Mouse (Mus musculus) kidney, adult 2 months (tissue): ENCODE data around the gene Hey2. TPM values are rescaled to one million over a fixed set of nuclear protein-coding genes. Genes with fewer than 3 reads are reported as not detected.
A peak's percentile ranks its signal among the peaks of the same experiment; 100 is the strongest.

Source experiments
- DNase-seq: peaks from one replicate; pipeline ENCODE4 v3.0.0; 2021
- H3K27ac ChIP-seq: fragments of 200-500 bp; 2 replicates; pipeline ENCODE4 v1.5.1; 2012; ENCODE audit warnings: low read depth, low read length, control low read depth, inconsistent platforms; ENCODE audit not compliant: insufficient read depth
- H3K27me3 ChIP-seq: fragments of 200-500 bp; replicated peaks from 2 replicates; pipeline ENCODE4 v1.6.1; 2012; ENCODE audit warnings: mild to moderate bottlenecking, moderate library complexity, low read length, inconsistent platforms; ENCODE audit not compliant: control insufficient read depth, insufficient read depth
- H3K36me3 ChIP-seq: fragments of 200-500 bp; 2 replicates; pipeline ENCODE4 v1.6.1; 2012; ENCODE audit warnings: mild to moderate bottlenecking, moderate library complexity, low read length, inconsistent platforms; ENCODE audit not compliant: control insufficient read depth, insufficient read depth
- H3K4me1 ChIP-seq: fragments of 200-500 bp; 2 replicates; pipeline ENCODE4 v1.6.1; 2011; ENCODE audit warnings: low read length; ENCODE audit not compliant: control insufficient read depth, insufficient read depth
- H3K4me3 ChIP-seq: fragments of 200-500 bp; 2 replicates; pipeline ENCODE4 v1.5.1; 2011; ENCODE audit warnings: mild to moderate bottlenecking, low read depth, low read length, control low read depth; ENCODE audit not compliant: insufficient read depth
- CTCF ChIP-seq: fragments of 200-500 bp; conservative IDR thresholded peaks from 2 replicates; pipeline ENCODE4 v1.5.1; 2011; ENCODE audit warnings: low read depth, mild to moderate bottlenecking, control low read depth, low read length, moderate library complexity, mixed read lengths; ENCODE audit not compliant: insufficient read depth, insufficient read length
- POLR2A ChIP-seq: fragments of 200-500 bp; IDR thresholded peaks from one replicate; pipeline ENCODE4 v1.6.1; 2011; ENCODE audit warnings: low read depth, low read length, control low read depth
- WGBS: fragments of 180-500 bp; shearing (Covaris S2); methylation state at CpG from one replicate; pipeline ENCODE4 v1.1.7; 2018; 5-methylcytosine and 5-hydroxymethylcytosine counted together
- polyA plus RNA-seq: library from polyadenylated mRNA; depleted of rRNA; stranded (reverse); fragments of >200 nt; gene quantifications from 2 replicates; pipeline ENCODE4 v1.2.3, GENCODE M21; 2012

Hey2 gene
- polyA plus RNA-seq, 1 experiment, result 2.9 TPM

DNA sequence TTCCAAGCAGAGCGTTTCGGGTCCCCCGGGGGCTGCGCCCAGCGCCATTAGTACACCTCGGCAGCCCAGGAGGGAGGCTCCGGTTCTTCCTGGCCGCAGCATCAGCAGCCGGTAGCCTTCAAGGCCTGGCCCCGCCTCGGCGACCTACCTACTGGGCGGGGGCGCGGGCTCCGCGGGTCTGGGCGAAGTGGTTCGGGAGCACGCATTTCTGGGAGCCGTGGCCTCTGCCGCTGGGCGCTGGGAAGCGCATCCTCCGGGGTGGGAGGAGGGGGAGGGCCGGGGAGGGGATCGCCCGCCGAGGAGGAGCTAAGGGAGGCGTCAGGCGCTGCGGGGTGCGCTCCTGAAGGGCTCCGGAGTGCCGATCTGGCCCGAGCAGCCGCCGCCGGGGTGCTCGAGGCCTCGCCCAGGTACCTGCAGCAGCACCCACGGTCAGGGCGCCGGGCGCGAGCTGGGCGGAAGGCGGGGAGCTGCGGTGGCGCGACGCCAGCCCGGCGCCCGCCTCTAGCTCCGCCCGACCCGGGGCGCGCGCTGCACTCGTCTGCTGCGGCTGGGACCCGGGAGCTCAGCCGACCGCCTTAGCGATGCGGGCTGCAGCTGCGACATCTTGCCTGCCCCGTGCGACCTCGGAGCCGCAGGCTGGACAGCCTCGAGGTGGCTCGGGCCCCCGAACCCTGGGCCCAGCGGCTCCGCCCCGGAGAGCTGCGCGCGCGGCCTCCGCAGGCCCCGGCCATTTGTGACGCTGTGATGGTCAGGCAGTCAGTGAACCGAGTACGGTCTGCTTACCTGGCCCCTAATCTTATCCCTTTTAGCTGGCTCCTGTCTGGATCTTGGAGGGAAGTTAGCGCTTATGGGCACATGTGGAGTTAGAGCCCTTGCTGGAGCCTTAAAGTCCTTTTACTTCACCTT lies 39.7 kb downstream of the Hey2 start, which contains the start of gene Ncoa7:
Ncoa7 (minus strand) TSS at position 646 of the 906 bp plus-strand sequence.
- peak within 1 kb of the TSS; percentile 98 for H3K27ac ChIP-seq
- no peaks in the 10 kb centered on the region for H3K27me3 ChIP-seq
- H3K4me1 ChIP-seq, result peaks cover 11% of the 10 kb centered on the region; the same call in 1 of the 2 replicates
- TF ChIP-seq CTCF (no peak), POLR2A (no peak)
- DNase-seq, result peak; percentile 93
- under 1% methylated on average over 89 of the region's 89 CpGs for WGBS
- H3K36me3 ChIP-seq, result no peaks in the 10 kb centered on the region
- H3K4me3 ChIP-seq, result peak within 1 kb of the TSS; percentile 95

DNA sequence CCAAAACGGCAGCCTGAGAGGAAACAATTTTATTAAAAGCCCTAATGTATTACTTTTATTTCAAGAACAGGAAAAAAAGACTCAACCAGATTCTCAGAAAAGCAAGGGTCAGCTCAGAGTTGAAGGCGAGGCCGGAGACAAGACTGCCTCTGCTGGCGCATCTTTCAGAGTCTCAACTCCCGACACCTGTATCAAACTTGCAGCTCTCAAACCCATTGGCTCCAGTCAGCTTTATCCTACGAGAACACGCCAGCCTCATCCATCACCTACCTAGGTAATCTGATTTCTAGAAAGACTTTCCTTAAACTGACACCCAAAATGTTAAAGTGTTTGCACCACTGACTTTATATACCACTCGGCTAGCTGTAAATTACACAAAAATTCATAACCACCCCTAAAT lies 40.6 kb downstream of the Hey2 start:
- no peaks in the 10 kb centered on the region for H3K27me3 ChIP-seq
- H3K4me3 ChIP-seq, result peak overlapping the region; percentile 95
- DNase-seq, result peak; percentile 63
- 7% methylated on average over 8 of the region's 8 CpGs for WGBS
- TF ChIP-seq CTCF (no peak), POLR2A (no peak)
- H3K27ac ChIP-seq, result peak overlapping the region; percentile 89
- H3K36me3 ChIP-seq, result no peaks in the 10 kb centered on the region
- peaks cover 11% of the 10 kb centered on the region; the same call in 1 of the 2 replicates for H3K4me1 ChIP-seq

DNA sequence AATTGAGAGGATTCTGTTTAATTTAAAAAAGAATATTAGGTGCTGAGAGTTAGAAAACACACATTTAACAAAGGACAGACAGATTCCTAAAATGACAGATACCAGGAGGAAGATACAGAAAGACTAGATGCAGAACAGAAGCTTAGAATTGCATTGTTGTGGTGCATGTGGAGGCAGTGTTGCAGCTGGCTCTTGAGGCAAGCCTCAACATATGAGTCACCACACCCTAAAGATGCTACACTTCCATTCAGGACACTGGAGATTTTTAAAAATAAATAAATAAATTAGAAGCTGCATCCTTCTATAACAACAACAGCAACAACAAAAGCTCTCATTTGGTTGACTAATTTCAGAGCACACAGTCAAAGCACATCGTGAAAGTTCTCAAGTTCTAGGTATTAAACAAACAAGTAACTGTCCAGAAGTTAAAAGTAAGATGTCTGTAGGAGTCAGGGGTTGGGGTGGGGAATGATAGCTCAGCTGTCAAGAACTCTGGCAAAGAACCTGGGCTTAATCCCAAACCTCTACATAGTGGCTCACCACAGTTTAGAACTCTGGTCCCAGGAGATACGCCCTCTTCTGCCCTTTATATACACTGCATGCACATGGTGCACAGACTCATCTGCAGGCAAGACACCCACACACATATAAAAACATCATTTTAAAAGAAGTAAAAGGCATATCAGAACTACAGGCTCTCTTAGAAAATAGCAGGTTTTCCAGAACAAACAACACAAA lies 42.7 kb downstream of the Hey2 start:
- Histone ChIP-seq H3K27ac (no peak overlapping the region), H3K4me1 (peaks cover 14% of the 10 kb centered on the region; the same call in 1 of the 2 replicates), H3K27me3 (no peaks in the 10 kb centered on the region), H3K4me3 (no peak overlapping the region), H3K36me3 (no peaks in the 10 kb centered on the region; the same call in 1 of the 2 replicates)
- TF ChIP-seq CTCF (no peak), POLR2A (no peak)
- 70% methylated on average over 2 of the region's 2 CpGs for WGBS
- no peak for DNase-seq

DNA sequence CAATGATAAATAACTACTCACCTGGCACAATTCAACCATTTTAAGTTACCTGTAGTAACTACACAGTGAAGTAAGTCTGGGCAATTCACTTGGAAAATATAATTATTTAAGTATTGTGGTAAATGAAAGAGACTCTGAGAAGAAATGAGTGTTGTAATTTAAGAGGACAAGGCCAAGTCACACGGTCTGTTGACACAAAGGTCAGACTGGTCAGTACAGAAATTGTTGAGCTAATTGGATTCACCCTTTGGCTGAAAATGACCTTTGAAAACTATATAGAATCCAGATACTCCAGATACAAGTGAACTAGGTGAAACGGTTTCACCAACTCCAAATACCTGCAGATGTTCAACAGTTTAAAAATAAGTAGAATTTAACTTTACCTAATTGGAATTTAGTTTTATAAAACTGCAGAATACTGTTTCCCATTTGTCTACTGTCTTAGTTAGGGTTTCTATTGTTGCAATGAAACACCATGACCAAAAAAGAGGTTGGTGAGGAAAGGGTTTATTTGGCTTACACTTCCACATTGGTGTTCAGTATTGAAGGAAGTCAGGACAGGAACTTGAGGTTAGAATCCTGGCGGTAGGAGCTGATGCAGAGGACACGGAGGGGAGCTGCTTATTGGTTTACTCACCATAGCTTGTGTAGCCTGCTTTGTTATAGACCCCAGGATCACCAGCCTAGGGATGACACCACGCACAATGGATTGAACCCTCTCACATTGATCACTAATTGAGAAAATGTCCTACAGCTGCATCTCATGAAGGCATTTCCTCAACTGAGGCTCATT lies 45.9 kb downstream of the Hey2 start:
- WGBS, result 72% methylated on average over 5 of the region's 5 CpGs
- H3K36me3 ChIP-seq, result no peaks in the 10 kb centered on the region; the same call in 1 of the 2 replicates

DNA sequence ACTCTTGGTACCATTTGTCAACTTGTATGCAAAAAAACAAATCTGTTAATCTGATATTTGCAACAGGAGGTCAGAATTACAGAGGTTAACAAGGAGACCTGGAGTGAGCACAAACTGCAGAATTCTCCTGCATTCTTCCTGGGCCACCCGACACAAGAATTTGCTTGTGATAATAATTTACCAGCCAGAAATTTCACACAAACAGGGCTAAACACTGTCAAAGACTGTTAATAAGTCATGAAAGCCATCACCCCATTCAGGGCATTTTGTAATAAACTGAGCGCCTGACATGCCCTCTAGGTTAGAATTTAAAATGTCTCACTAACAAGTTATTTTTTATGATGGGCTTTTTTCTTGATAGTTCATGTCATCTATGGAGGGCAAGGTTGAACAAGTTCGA lies 51.6 kb downstream of the Hey2 start:
- H3K36me3 ChIP-seq, result no peaks in the 10 kb centered on the region; the same call in 1 of the 2 replicates
- DNase-seq, result peak; percentile 91
- H3K4me3 ChIP-seq, result no peak overlapping the region
- WGBS, result 37% methylated on average over 3 of the region's 3 CpGs
- no peaks in the 10 kb centered on the region for H3K27me3 ChIP-seq
- peak overlapping the region; percentile 56 for H3K27ac ChIP-seq
- peaks cover 13% of the 10 kb centered on the region for H3K4me1 ChIP-seq
- TF ChIP-seq CTCF (no peak), POLR2A (no peak)

More for the DNA sequence above, 45.9 kb downstream of the Hey2 start:
- DNase-seq, result peak; percentile 58
- H3K4me3 ChIP-seq, result no peak overlapping the region
- TF ChIP-seq CTCF (no peak), POLR2A (no peak)
- peak overlapping the region; percentile 59; the same call in 1 of the 2 replicates for H3K27ac ChIP-seq
- no peaks in the 10 kb centered on the region for H3K27me3 ChIP-seq
- H3K4me1 ChIP-seq, result peaks cover 11% of the 10 kb centered on the region; the same call in 1 of the 2 replicates

DNA sequence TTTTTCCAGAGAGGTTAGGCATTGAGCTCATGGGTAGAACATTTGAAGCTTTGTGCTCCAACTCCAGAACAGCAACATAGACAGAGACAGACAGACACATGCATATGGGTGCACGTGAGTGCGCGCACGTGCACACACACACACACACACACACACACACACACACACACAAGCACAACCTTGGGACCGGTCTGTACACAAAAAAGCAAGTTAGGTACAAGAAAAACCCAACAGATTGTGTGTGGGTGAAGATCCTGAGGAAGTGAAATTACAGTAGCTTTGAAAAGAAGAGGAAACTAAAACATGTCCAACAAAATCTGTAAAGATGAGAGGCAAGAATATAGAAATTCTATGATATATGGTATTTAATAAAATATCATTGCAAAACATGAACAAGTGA lies 53.1 kb downstream of the Hey2 start:
- Histone ChIP-seq H3K36me3 (no peaks in the 10 kb centered on the region), H3K27me3 (no peaks in the 10 kb centered on the region), H3K4me3 (no peak overlapping the region), H3K4me1 (peaks cover 18% of the 10 kb centered on the region), H3K27ac (no peak overlapping the region)
- TF ChIP-seq CTCF, result no peak
- no peak for TF ChIP-seq POLR2A
- WGBS, result 93% methylated on average over 5 of the region's 5 CpGs
- DNase-seq, result no peak
